Mouse (Mus musculus) lung, postnatal 0 days (tissue): Measurements from ENCODE around the gene 2010003K11Rik.

Source experiments
- CTCF ChIP-seq: IDR thresholded peaks from 2 replicates; pipeline ENCODE4 v1.5.1; 2016; ENCODE audit warnings: antibody characterized with exemption, mild to moderate bottlenecking
- EP300 ChIP-seq: IDR thresholded peaks from 2 replicates; pipeline ENCODE4 v1.6.1; 2016; ENCODE audit warnings: antibody characterized with exemption, mild to moderate bottlenecking, control low read depth

GRCm38 (mm10) chr19:4477345-4478189 is 20.8 kb downstream of the 2010003K11Rik start, which contains the start of gene Syt12:
- TF ChIP-seq CTCF (no peak), EP300 (peak; percentile 86)
